Mouse (Mus musculus): Measurements from ENCODE around the gene Acy3.
"Not testable (repeated sequence)": the region's sequence is repeated elsewhere in the genome, so short reads cannot be mapped to it uniquely, and the experiment has no call there.

The Acy3 gene
- long read RNA-seq, experiment 1, transcript Acy3-205 (8 exons, 1,284 nt), result major isoform, 6 of 12 reads
- long read RNA-seq, experiment 1, partial matches to known transcripts, result 3 of 12 reads
- long read RNA-seq, experiment 1, other reads (novel, unspliced or antisense), result 3 of 12 reads
- long read RNA-seq, experiment 2, transcript Acy3-205 (8 exons, 1,284 nt), result major isoform, 5 of 10 reads
- long read RNA-seq, experiment 2, partial matches to known transcripts, result 2 of 10 reads
- long read RNA-seq, experiment 2, other reads (novel, unspliced or antisense), result 2 of 10 reads

DNA sequence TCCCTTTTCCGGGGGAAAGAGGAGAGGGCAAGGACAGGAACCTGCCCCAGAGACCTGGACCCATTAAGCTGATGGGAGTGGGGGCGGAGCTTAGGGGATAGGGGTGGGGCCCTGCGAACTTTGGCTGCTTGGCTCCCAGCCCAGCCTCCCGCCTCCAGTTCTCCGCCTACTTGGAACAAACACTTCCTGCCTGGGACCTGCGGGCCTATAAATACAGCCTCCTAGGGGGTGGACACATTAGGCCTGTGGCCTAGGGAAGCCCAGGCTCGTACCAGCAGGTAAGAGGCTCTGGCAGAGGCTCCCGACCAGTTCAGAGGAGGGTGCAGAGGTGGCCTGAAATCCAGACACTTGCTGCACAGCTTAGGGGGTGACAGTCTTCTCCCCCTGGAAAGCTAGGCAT is at the start of gene Acy3:
Gene Acy3 (plus strand): TSS at position 237 of the 400 bp plus-strand sequence.
- intact Hi-C loops (cut with DNase I), result no loop called here

DNA sequence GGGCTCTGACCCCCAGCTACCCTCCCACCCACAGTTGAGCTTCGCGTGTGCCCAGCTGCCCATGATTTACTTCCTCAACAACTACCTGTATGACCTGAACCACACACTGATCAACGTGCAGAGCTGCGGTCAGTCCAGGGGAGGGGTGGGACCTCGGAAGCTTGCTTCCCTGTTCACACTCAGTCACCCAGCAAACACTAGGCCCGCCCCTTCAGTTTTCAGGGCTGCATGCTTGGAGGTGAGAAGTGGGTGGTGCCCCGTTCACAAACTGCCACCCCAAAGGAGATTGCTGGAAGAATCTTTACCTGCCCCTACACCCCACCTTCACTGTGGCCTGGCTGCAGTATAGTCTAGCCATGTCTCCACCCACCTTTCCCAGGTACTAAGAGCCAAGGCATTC is 44.1 kb upstream of the Acy3 start:
- intact Hi-C loops (cut with DNase I), result no loop called here

- intact Hi-C loops (cut with DNase I), result no loop called here
Observed at GRCm38 (mm10) chr19:3942986-3943735, 43.2 kb upstream of the Acy3 start.

GRCm38 (mm10) chr19:3945872-3946564 is 40.4 kb upstream of the Acy3 start:
- intact Hi-C loops (cut with DNase I), result loop anchor here (2.0 kb wide), 2 partner anchors 35 to 67 kb away; partner anchors contain the start of gene Ndufv1

DNA sequence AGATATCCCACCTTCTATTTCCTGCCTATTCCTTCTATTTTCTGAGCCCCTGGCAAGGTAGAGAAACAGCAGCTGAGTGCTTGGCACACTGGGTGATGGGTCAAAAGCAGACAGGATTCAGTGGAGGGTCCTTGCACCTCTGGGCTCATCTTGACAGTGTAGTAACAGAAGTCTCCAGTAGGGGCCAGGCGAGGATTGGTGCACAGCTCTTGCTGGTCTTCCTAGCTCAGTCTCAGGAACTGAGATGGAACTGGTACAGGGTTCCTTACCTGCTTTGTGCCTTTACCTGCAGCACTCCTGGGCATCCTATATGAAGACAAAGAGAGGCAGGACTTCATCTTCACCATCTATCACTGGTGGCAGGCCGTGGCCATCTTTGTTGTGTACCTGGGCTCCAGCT is 39.7 kb upstream of the Acy3 start:
- intact Hi-C loops (cut with DNase I), result loop anchor here (2.0 kb wide), 2 partner anchors 34 to 66 kb away; partner anchors contain the start of gene Ndufv1

DNA sequence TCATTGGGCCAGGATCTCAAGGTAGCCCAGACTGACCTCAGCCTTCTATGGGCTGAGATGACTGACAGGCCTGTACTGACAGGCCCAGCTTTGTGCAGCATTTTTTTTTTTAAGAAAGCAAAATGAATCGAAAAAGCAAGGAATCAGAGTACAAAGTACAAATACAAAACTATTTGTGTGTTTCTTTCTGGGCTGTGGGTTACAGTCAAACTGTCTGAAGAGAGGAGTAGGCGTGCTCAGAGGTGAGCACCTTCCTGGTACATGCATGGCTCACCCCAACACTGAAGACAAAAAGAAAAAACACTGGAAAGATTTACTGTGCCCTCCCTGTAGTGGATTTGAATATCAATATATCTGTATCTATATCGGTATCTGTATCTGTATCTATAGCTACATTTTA is 38.6 kb upstream of the Acy3 start:
- intact Hi-C loops (cut with DNase I), result loop anchor here (2.0 kb wide), 2 partner anchors 33 to 65 kb away; partner anchors contain the start of gene Ndufv1

GRCm38 (mm10) chr19:3948546-3948945 is 37.8 kb upstream of the Acy3 start:
- intact Hi-C loops (cut with DNase I), result no loop called here

GRCm38 (mm10) chr19:3950331-3950730 is 36.0 kb upstream of the Acy3 start:
- intact Hi-C loops (cut with DNase I), result no loop called here

DNA sequence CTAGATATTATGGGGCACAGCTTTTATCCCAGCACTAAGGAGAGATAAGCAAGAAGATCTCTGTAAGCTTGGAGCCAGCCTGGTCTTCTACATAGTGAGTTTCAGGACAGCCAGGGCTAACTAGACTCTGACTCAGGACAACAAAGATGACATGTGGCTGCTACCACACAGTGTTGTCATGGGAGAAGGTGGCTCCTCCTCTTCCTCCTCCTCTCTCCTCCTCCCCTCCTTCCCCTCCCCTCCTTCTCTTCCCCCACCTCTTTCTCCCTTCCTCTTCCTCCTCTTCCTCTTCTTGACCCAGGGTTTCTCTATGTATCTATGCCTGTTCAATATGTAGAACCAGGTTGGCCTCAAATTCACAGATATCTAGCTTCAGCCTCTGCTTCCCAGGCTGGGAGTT is 34.9 kb upstream of the Acy3 start:
- intact Hi-C loops (cut with DNase I), result no loop called here

- intact Hi-C loops (cut with DNase I), result no loop called here
Observed at GRCm38 (mm10) chr19:3952099-3952498, 34.3 kb upstream of the Acy3 start.

DNA sequence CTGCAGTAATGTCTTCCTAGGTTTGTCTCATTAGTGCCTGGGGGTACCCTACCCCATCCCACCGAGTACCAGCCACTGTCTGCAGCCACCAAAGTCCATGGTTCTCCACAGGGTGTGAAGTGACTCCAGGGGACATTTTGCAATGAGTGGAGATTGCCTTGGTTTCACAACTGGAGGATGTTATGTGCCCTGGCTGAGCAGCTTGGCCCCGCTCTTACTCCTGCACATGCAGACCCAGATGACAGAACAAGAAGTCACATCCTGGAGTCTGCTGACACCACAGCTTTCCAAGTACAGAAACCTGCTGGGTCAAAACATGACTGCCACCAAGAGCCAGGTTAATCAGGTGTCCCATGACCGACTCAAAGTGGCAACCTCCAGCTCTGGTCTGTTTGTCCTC is 31.3 kb upstream of the Acy3 start:
- intact Hi-C loops (cut with DNase I), result no loop called here

- intact Hi-C loops (cut with DNase I), result no loop called here
Observed at GRCm38 (mm10) chr19:3955804-3956203, 30.6 kb upstream of the Acy3 start.

- intact Hi-C loops (cut with DNase I), result not testable (repeated sequence)
Observed at GRCm38 (mm10) chr19:3957296-3958036, 28.9 kb upstream of the Acy3 start.

- intact Hi-C loops (cut with DNase I), result no loop called here
Observed at GRCm38 (mm10) chr19:3958470-3958869, 27.9 kb upstream of the Acy3 start, which contains the start of gene Aldh3b3. Aldh3b3 (plus strand) TSS chr19:3958645.

DNA sequence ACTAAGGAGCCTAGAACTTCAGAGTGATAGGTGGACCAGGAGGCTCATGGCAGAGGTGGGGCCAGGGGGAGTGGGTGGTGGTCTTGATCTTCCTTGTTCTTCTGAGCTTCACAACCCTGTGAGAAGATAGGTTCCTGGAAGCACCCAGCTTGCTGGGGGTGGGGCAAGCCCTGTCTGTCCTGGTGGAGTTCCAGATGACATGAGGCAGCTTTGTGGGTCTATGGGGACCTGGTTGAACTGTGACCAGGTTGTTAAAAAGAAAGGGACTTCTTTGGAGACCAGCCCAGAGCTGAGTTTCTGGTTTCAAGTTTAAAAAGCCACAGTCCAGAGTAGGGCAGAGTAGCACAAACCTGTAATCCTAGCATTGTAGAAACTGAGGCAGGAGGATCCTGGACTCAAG is 27.3 kb upstream of the Acy3 start:
- intact Hi-C loops (cut with DNase I), result no loop called here

DNA sequence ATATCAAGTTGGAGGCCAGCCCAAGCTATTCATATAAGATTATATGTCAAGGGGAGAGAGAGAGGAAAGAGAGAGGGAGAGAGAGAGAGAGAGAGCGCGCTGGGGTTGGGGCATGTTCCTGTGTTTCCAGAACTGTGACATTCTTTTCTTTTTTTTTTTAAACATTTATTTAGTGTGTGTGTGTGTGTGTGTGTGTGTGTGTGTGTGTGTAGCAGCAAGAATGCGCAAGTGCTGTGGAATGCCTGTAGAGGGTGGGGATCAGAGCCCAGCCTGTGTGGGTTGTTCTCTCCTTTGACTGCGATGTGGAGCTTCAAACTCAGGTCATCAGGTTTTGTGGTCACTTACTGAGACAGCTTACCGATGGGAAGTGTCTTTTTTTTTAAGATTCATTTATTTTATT is 26.2 kb upstream of the Acy3 start:
- intact Hi-C loops (cut with DNase I), result no loop called here

GRCm38 (mm10) chr19:3961805-3962204 is 24.6 kb upstream of the Acy3 start:
- intact Hi-C loops (cut with DNase I), result not testable (repeated sequence)

- intact Hi-C loops (cut with DNase I), result no loop called here
Observed at GRCm38 (mm10) chr19:3962469-3962868, 23.9 kb upstream of the Acy3 start.

GRCm38 (mm10) chr19:3964030-3964429 is 22.3 kb upstream of the Acy3 start:
- intact Hi-C loops (cut with DNase I), result no loop called here

DNA sequence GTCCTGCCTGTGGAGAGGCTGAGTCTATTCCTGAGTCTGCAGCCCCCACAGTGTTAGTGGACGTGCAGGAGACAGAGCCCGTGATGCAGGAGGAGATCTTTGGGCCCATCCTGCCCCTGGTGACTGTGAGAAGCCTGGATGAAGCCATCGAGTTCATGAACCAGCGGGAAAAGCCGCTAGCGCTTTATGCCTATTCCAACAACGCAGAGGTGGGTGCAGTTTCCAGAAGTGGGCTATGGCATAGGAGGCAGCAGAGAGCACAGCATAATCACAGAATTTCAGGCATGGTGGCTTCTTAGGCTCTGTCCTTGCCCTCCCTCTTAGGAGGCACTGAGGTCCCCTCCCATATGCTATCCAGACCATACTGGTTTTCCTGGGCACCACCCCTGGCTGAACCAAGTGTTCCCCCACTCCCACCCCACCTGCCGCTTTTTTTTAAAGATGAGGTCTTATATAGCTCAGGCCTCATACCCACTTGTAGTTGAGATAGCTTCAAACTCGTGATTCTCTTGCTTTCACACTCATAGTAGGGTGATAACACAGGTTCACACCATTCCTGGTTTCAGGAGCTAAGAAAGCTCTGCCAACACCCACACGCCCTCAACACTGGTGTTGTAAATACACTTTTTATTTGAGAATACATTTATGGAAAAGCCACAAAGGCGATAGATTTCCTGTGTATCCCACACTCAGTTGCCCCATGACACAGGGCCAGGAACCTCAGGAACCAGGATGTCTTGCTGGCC is 19.9 kb upstream of the Acy3 start:
- intact Hi-C loops (cut with DNase I), result no loop called here

- intact Hi-C loops (cut with DNase I), result no loop called here
Observed at GRCm38 (mm10) chr19:3967258-3967657, 19.1 kb upstream of the Acy3 start.
